Mouse (Mus musculus): ENCODE measurements around the gene Farp1. TPM values are rescaled to one million over a fixed set of nuclear protein-coding genes. Genes with fewer than 3 reads are reported as not detected.

Farp1 gene
- total RNA-seq, 1 experiment = 8.6 TPM

DNA sequence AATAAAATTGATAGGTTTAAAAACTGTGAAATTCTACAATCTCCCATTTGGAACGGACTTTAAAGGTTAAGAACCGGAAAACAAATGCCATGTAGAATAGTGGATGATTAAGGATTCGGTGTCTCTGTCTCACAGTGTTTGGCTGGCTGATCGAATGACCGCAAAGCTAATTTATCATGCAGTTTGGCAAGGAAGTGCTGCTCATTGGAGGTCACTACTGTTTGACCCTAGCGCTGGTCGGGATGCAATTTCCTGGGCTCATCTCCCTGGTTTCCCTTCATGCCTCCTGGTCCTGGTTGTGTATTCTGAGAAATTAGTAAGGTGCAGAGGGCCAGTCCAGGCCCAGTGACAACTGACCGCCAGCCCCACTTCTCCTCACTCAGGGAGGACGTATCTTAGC is 145.6 kb downstream of the Farp1 start:
- in situ Hi-C loops (cut with MboI; ENCODE audit: low sequenced_read_pairs in 2 of 2, unreplicated experiment in 2 of 2) = no loop called here
- TF ChIP-seq ZNF384 (IDR thresholded peaks at IDR 0.05; ENCODE audit: low read depth, low read length) = no peak
- TF ChIP-seq MAFK (IDR thresholded peaks at IDR 0.05; ENCODE audit: insufficient read depth, low read depth, low read length) = no peak
- no peak for TF ChIP-seq CHD2 (IDR thresholded peaks at IDR 0.05; ENCODE audit: low read depth, low read length)
- TF ChIP-seq HCFC1 (IDR thresholded peaks at IDR 0.05; ENCODE audit: borderline replicate concordance, insufficient read depth, low read length) = no peak
- no peak for TF ChIP-seq ZC3H11A (IDR thresholded peaks at IDR 0.05; ENCODE audit: borderline replicate concordance, low read depth, low read length)
- peaks cover 0 to 5% of the 10 kb centered on the region in 2 experiments; a peak in 2 of 4 replicates for H3K4me1 ChIP-seq (ENCODE audit: control insufficient read depth in 2 of 2, insufficient read depth in 2 of 2, low read length in 2 of 2, poor library complexity in 1 of 2)

DNA sequence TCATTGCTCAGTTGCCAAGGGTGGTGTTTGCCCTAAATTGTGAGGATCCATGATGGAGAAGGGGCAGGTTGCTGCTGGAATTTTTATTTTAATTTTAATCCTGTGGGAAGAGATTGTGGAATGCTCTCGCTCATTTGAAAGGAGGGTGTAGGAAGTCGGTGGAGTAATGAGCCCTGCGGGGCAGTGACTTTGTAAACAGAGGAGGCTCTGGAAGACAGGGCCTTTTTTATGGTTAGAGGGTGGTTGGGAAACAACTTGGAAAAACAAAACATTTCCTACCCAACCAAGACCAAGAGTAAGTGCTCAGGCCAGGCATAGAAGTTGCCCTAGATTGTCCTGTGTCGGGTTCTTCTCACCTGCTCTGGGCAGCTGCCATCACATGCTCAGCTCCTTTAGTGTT is 146.8 kb downstream of the Farp1 start:
- in situ Hi-C loops (cut with MboI; ENCODE audit: low sequenced_read_pairs in 2 of 2, unreplicated experiment in 2 of 2) = no loop called here
- Histone ChIP-seq H3K27ac (ENCODE audit: insufficient read depth, low read depth, low read length, poor library complexity, severe bottlenecking) (no peak overlapping the region), H3K9me3 (ENCODE audit: control insufficient read depth, insufficient read depth, low read depth, low read length) (no peaks in the 10 kb centered on the region), H3K4me1 (ENCODE audit: control insufficient read depth in 2 of 2, insufficient read depth in 2 of 2, low read length in 2 of 2, poor library complexity in 1 of 2) (peaks cover 0 to 5% of the 10 kb centered on the region in 2 experiments; a peak in 2 of 4 replicates), H3K36me3 (ENCODE audit: control insufficient read depth, insufficient read depth, low read length, poor library complexity, severe bottlenecking) (no peaks in the 10 kb centered on the region), H3K9ac (ENCODE audit: insufficient read depth, low read depth, low read length, poor library complexity, severe bottlenecking) (no peak overlapping the region), H3K4me3 (ENCODE audit: insufficient read depth in 1 of 2, low read depth in 1 of 2, low read length in 2 of 2, poor library complexity in 1 of 2, severe bottlenecking in 1 of 2) (no peak overlapping the region)
- TF ChIP-seq ZNF384 (IDR thresholded peaks at IDR 0.05; ENCODE audit: low read depth, low read length) = no peak
- no peak for DNase-seq (ENCODE audit: low read depth, low spot score)

More for the DNA sequence above, 145.6 kb downstream of the Farp1 start:
- Histone ChIP-seq H3K9ac (ENCODE audit: insufficient read depth, low read depth, low read length, poor library complexity, severe bottlenecking) (no peak overlapping the region), H3K9me3 (ENCODE audit: control insufficient read depth, insufficient read depth, low read depth, low read length) (no peaks in the 10 kb centered on the region), H3K4me3 (ENCODE audit: insufficient read depth in 1 of 2, low read depth in 1 of 2, low read length in 2 of 2, poor library complexity in 1 of 2, severe bottlenecking in 1 of 2) (no peak overlapping the region), H3K27ac (ENCODE audit: insufficient read depth, low read depth, low read length, poor library complexity, severe bottlenecking) (no peak overlapping the region), H3K36me3 (ENCODE audit: control insufficient read depth, insufficient read depth, low read length, poor library complexity, severe bottlenecking) (no peaks in the 10 kb centered on the region)
- DNase-seq (ENCODE audit: low read depth, low spot score) = no peak

DNA sequence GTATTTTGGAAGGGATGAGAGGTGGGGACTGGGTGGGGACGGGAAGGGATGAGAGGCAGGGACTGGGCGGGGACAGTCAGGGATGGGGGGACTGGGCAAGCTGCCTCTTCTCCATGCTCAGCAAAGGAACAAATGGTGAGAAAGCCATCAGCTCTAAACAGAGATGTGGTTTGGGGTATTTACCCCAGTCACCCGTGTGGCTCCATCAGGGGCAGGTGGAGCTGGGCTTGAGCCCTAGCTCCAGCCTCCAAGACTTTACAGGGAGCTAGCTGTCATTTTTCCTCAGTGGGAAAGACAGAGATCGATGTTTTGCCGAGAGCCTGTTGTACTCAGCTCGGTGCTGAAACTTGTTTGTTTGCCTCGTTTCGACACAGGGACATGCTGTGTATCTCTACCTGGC is 148.0 kb downstream of the Farp1 start:
- in situ Hi-C loops (cut with MboI; ENCODE audit: low sequenced_read_pairs in 2 of 2, unreplicated experiment in 2 of 2) = no loop called here
- TF ChIP-seq ZNF384 (IDR thresholded peaks at IDR 0.05; ENCODE audit: low read depth, low read length) (no peak), ZC3H11A (IDR thresholded peaks at IDR 0.05; ENCODE audit: borderline replicate concordance, low read depth, low read length) (no peak), HCFC1 (IDR thresholded peaks at IDR 0.05; ENCODE audit: borderline replicate concordance, insufficient read depth, low read length) (no peak), CHD2 (IDR thresholded peaks at IDR 0.05; ENCODE audit: low read depth, low read length) (no peak), MAFK (IDR thresholded peaks at IDR 0.05; ENCODE audit: insufficient read depth, low read depth, low read length) (no peak)
- Histone ChIP-seq H3K9me3 (ENCODE audit: control insufficient read depth, insufficient read depth, low read depth, low read length) (no peaks in the 10 kb centered on the region), H3K27ac (ENCODE audit: insufficient read depth, low read depth, low read length, poor library complexity, severe bottlenecking) (no peak overlapping the region), H3K4me3 (ENCODE audit: insufficient read depth in 1 of 2, low read depth in 1 of 2, low read length in 2 of 2, poor library complexity in 1 of 2, severe bottlenecking in 1 of 2) (no peak overlapping the region), H3K36me3 (ENCODE audit: control insufficient read depth, insufficient read depth, low read length, poor library complexity, severe bottlenecking) (no peaks in the 10 kb centered on the region), H3K9ac (ENCODE audit: insufficient read depth, low read depth, low read length, poor library complexity, severe bottlenecking) (no peak overlapping the region), H3K4me1 (ENCODE audit: control insufficient read depth in 2 of 2, insufficient read depth in 2 of 2, low read length in 2 of 2, poor library complexity in 1 of 2) (no peaks in the 10 kb centered on the region; a peak in 1 of 4 replicates)
- DNase-seq (ENCODE audit: low read depth, low spot score) = no peak

DNA sequence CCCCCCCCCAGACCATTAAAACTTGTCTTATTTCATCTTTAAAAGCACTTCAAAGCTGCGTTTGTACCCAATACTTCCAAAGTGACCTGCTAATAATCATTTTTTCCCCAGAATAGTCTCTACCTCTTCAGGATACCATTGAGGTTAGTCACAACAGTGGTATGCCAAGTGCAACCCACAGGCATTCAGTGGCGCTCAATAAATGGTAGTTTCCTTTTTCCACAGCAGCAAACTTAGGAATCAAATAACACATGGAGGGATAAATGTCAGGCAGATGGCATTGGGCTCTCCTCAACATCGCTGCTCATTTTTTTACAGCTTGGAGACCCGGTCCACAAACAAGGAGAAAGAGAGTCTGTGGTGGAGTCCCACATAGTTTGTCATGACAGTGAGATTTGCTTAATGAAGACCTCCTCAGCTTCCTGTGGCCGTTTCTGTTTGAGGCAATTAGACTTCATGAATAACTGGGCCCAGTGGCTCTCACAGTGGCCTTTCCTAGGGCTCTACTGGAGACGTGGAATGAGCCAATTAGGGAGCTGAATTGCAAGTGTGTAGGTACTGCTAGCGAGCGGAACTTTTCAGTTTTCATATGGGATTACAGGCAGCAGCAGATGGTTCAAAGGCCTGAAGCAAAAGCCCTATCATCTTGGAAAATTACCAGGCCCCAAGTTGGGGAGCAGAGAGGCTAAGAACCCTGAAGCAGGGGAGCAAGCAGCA is 148.6 kb downstream of the Farp1 start:
- no peak overlapping the region for H3K9ac ChIP-seq (ENCODE audit: insufficient read depth, low read depth, low read length, poor library complexity, severe bottlenecking)
- in situ Hi-C loops (cut with MboI; ENCODE audit: low sequenced_read_pairs in 2 of 2, unreplicated experiment in 2 of 2) = no loop called here
- no peak for TF ChIP-seq ZC3H11A (IDR thresholded peaks at IDR 0.05; ENCODE audit: borderline replicate concordance, low read depth, low read length)
- no peak for TF ChIP-seq ZNF384 (IDR thresholded peaks at IDR 0.05; ENCODE audit: low read depth, low read length)
- TF ChIP-seq CHD2 (IDR thresholded peaks at IDR 0.05; ENCODE audit: low read depth, low read length) = no peak
- TF ChIP-seq HCFC1 (IDR thresholded peaks at IDR 0.05; ENCODE audit: borderline replicate concordance, insufficient read depth, low read length) = no peak
- TF ChIP-seq MAFK (IDR thresholded peaks at IDR 0.05; ENCODE audit: insufficient read depth, low read depth, low read length) = no peak
- no peaks in the 10 kb centered on the region for H3K4me1 ChIP-seq (ENCODE audit: control insufficient read depth in 2 of 2, insufficient read depth in 2 of 2, low read length in 2 of 2, poor library complexity in 1 of 2)
- H3K4me3 ChIP-seq (ENCODE audit: insufficient read depth in 1 of 2, low read depth in 1 of 2, low read length in 2 of 2, poor library complexity in 1 of 2, severe bottlenecking in 1 of 2) = no peak overlapping the region
- no peaks in the 10 kb centered on the region for H3K36me3 ChIP-seq (ENCODE audit: control insufficient read depth, insufficient read depth, low read length, poor library complexity, severe bottlenecking)
- no peak for DNase-seq (ENCODE audit: low read depth, low spot score)
- H3K9me3 ChIP-seq (ENCODE audit: control insufficient read depth, insufficient read depth, low read depth, low read length) = no peaks in the 10 kb centered on the region
- no peak overlapping the region for H3K27ac ChIP-seq (ENCODE audit: insufficient read depth, low read depth, low read length, poor library complexity, severe bottlenecking)

DNA sequence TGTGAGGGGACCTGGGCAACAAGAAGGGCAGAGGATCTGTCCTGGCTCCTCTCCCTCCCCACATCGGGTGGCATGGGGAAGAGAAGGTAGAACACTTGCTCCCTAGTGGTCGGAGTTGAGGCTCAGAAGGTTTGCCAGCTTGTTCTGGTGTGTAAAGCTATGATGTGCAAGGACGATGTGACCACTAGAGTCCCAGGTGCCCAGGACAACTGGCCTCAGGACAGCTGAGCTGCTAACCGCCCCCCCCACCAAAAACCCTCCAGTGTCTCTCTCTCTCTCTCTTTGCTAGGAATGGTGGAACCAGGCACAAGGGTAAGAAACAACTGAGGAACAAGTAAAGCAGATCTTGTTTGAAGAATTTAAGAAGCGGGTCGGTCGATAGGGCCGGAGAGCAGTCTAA is 149.4 kb downstream of the Farp1 start:
- H3K27ac ChIP-seq (ENCODE audit: insufficient read depth, low read depth, low read length, poor library complexity, severe bottlenecking) = no peak overlapping the region
- no peaks in the 10 kb centered on the region for H3K9me3 ChIP-seq (ENCODE audit: control insufficient read depth, insufficient read depth, low read depth, low read length)

More for the DNA sequence above, 149.4 kb downstream of the Farp1 start:
- no peak for DNase-seq (ENCODE audit: low read depth, low spot score)
- no peak overlapping the region for H3K9ac ChIP-seq (ENCODE audit: insufficient read depth, low read depth, low read length, poor library complexity, severe bottlenecking)
- in situ Hi-C loops (cut with MboI; ENCODE audit: low sequenced_read_pairs in 2 of 2, unreplicated experiment in 2 of 2) = no loop called here
- H3K4me3 ChIP-seq (ENCODE audit: insufficient read depth in 1 of 2, low read depth in 1 of 2, low read length in 2 of 2, poor library complexity in 1 of 2, severe bottlenecking in 1 of 2) = no peak overlapping the region
- TF ChIP-seq HCFC1 (IDR thresholded peaks at IDR 0.05; ENCODE audit: borderline replicate concordance, insufficient read depth, low read length) (no peak), CHD2 (IDR thresholded peaks at IDR 0.05; ENCODE audit: low read depth, low read length) (no peak), ZC3H11A (IDR thresholded peaks at IDR 0.05; ENCODE audit: borderline replicate concordance, low read depth, low read length) (no peak), ZNF384 (IDR thresholded peaks at IDR 0.05; ENCODE audit: low read depth, low read length) (no peak), MAFK (IDR thresholded peaks at IDR 0.05; ENCODE audit: insufficient read depth, low read depth, low read length) (no peak)
- H3K4me1 ChIP-seq (ENCODE audit: control insufficient read depth in 2 of 2, insufficient read depth in 2 of 2, low read length in 2 of 2, poor library complexity in 1 of 2) = no peaks in the 10 kb centered on the region
- no peaks in the 10 kb centered on the region for H3K36me3 ChIP-seq (ENCODE audit: control insufficient read depth, insufficient read depth, low read length, poor library complexity, severe bottlenecking)

Data from ES-E14 (cell line).